Mouse (Mus musculus) CD8-positive naive resting alpha-beta T cell, adult 2 months (primary cell): Measurements from ENCODE around the gene Rgl1.
A peak's percentile ranks its signal among the peaks of the same experiment; 100 is the strongest.

Source experiments
- DNase-seq, 2 experiments: peaks; one replicate each; pipeline ENCODE4 v3.0.0; 2022; ENCODE audit warnings: low read depth in 2 of 2, low spot score in 2 of 2

Rgl1 gene

DNA sequence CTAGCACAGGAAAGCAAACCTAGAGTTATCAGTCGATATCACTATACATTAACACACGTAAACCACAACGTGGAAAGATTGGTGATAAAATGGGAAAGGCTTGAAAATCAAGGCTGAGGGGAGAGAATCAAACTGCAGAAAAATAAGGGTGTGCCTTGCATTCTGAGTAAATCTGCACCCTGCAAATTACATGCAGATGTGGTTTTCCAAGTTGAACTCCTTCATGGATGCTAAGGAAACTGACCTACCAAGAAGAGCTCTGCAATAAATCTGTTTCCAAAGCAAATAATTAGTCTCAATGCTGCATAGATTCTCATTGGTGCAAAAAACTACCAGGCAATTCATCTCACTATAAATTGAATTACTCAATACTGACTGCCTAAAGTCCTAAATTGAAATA lies 178.7 kb downstream of the Rgl1 start:
- no peak for DNase-seq

DNA sequence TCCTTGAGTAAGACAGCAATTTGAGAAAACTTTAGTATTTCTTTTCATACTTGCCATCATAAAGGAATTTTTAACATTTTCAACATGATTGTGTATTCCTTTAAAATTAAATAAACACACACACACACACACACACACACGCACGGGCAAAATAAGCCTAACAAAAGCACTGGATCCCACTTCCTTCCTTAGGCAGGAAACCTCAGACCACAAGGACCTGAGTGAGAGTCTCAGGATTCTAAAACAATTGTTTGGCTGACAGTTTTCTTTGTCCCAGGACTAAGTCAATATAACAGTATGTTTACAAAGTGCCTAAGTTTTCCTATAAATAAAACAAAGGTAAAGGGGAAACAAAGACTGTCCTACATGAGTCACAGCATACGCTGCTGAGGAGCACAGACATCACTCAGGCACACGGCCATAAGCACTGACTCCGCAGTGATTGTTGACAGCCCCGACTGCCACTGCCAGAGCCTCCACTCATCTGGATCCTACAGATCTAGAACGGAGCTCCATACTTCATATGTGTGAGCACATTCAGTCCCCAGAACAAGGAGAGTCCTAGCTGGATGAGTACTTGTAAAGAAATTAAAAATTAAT lies 180.7 kb downstream of the Rgl1 start:
- DNase-seq = peak in 1 of 2 experiments; percentile 35

DNA sequence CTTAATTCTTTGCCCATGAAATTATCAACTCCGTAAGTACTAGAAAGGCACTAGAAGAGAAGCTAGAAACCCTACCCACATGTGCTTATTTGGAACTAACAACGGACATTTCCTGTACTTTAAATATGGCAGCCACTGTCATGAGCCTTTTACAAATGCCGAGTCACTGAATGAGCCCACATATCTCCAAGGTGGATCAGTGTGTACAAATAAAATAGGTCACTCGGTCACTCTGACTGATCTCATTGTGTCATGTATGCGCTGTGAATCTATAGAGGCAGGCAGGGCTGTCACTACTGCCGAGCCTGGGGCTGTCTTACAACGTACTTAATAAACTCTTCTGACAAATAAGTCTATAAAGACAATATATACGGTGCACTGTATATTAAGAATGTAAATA lies 181.2 kb downstream of the Rgl1 start:
- DNase-seq = no peak

GRCm38 (mm10) chr1:152581127-152581905 lies 184.8 kb downstream of the Rgl1 start:
- DNase-seq = no peak

- no peak for DNase-seq
Observed at GRCm38 (mm10) chr1:152578944-152579343, 187.2 kb downstream of the Rgl1 start.

- no peak for DNase-seq
Observed at GRCm38 (mm10) chr1:152578108-152578721, 187.9 kb downstream of the Rgl1 start.

- DNase-seq = no peak
Observed at GRCm38 (mm10) chr1:152576614-152577144, 189.5 kb downstream of the Rgl1 start.

GRCm38 (mm10) chr1:152575096-152575495 lies 191.1 kb downstream of the Rgl1 start:
- no peak for DNase-seq

DNA sequence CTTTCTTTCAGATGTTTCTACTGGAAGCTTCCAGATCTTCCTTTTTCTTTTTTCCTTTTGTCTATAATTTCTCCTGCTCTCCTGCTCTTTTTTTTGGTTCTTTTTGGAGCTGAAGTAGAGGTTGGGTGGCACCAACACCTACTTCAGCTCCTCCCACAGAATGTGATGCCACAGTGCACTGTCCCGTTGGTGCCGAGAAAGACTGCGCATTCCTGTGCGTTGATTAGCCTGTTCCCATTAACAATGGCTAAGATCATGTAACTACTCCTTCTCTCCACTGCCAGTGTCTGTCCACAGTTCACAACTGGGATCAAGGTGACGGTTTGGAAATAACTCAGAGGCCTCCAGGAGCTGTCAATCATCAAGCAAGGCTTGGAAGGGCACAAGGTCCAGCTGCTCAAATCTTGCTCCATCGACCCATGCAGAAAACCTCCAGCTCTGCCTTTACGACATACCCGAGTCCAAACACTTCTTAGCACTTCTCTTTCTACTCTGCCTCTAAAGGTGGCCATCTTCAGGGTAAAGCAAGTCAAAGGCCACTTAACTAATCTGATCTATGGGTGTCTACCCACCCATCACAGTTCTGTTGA lies 192.6 kb downstream of the Rgl1 start:
- DNase-seq = no peak

DNA sequence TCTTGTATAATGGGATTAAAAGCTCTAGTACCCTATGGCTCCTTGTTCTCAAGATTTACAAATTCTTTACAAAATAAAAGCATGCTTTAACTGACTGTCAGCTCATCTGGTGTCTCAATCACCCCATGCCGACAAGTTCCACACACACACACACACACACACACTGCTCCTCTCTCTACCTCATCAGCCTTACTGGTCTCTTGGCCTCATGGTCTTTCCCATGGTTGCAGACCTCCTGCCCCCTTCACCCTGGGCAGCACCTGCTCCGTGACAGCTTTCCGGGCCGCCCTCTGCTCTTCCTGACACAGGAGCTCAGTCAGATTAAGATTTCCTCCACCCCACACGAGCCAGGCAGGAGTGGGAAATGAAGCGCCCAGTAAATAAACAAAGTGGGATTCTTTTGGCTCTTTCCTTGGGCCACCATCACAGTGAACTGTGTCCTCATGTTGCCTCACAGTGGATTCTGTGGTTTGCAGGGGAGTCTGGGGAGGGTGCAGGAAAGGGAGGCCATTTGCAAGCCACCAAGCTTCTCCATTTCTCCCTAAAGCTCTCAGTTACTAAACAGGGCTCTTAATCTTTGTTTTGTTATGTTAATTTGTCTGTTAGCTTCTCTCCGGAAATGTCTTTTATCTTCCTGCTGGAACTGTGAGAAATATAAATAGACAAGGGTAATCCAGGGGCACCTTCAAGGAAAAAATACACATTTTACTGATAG lies 193.2 kb downstream of the Rgl1 start:
- DNase-seq = no peak

GRCm38 (mm10) chr1:152571340-152571739 lies 194.8 kb downstream of the Rgl1 start:
- no peak for DNase-seq

DNA sequence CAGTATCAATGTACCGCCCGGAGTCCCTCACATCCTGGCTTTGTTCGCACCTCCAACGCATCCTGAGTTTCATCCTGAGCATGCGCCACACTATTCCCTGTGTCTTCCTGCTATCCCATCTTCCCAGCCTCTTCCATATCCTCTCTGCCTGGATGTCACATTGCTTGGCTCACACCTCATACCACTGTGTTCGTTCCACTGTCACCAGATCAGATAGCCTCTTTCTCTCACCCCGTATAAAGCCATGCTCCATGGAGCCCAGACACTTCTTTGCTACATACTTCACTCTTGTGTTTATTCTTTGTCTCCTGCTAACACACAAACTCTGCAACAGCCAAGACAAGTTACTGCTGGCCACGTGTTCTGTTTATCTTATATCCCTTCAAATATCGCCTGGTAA lies 195.5 kb downstream of the Rgl1 start:
- no peak for DNase-seq

- no peak for DNase-seq
Observed at GRCm38 (mm10) chr1:152563282-152563681, 202.9 kb downstream of the Rgl1 start.

DNA sequence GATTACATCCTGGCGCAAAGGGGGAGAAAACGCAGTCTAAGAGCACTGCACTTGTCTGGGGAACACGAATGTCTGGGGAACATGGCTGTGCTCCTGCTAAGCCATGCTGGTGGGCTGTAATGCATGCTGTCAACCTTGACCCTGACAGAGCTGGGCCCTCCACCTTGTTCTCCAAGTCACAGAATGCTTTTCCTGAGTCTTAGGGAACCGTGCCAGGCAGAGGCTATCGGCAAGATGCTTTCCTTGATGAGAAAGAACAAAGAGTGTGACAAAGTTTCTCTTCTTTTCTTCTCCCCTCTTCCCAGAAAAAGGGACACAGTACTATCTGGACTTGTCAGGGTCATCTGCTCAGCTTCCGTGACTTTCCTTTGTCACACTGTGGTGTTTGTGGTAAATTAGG lies 203.3 kb downstream of the Rgl1 start:
- DNase-seq = no peak

DNA sequence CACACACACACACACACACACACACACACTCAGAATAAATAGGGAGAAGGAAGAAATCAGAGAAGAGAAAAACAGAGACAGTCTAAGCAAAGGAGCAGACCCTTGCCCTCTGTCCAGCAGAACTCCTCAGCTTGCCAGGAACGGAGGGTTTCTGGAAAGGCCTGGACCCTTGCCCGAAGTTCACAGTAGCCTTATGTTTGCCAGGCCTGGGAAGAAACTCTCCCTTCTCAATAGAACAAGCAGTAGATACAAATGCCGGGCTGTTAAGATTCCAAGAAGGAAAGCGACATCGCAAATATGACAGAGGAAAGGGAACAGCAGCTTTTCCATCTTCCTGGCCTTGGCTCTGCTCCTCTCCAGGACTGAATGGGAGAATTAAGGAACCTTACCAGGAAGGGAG lies 205.7 kb downstream of the Rgl1 start:
- DNase-seq = no peak

DNA sequence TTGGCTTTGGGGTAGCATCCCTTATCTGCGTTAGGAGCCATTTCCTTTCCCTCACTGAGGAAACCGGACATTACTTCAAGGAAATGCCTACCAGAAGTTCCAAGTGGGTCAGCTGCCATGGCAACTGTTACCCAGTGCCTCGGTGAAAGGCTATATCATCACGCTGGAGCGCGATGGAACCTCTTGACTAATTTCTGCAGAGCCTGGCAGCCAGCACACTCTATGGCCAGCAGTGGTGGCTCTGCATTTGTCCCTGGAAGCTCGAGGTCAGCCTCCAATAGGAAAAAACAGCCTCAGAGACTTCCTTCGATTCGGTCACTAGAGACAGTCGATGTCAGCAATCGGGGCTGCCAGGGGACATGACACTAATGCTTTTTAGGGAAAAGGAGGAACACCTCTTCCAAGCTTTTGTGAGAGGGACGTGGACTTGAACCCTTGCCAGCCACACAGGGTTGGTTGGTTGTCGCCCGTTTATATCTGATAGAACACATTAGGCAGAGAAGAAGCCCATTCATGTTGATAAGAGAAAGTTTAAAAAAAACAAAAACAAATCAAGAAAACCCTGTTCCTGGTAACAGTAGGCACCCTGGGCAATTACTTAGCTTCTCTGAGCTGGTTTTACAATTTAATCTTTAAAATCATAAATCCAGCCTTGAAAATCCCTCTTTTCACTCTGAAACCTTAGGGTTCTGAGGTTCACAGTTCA lies 209.4 kb downstream of the Rgl1 start:
- DNase-seq = no peak

DNA sequence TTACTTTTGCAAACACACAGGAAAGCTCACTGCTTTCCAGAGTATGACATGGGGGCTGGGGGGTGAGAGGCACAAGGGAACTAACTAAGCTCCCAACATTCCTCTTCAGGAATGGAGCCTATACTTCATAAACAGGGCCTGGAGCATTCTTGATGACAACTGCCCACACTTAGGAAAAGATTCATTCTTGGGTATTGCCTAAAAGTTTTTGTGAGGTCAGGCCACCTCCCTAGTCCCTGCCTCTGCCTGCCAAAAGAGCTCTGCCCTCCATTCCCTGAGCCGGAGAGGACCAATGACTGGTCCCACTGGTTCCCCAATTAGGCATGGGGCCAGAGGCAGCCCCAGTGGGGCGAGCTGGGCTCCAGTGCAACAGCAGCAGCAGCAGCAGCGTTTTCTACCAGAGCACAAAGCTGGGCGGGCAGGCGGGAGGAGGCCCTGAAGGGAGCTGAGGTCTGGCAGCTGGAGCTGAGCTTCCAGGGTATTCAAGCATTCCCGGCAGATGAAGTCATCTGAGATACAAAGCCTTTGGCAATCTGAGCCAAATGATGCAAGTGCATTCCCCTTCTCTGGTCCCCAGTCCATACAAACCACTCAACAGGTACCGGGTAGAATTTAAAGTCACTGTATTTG lies 210.1 kb downstream of the Rgl1 start:
- no peak for DNase-seq

DNA sequence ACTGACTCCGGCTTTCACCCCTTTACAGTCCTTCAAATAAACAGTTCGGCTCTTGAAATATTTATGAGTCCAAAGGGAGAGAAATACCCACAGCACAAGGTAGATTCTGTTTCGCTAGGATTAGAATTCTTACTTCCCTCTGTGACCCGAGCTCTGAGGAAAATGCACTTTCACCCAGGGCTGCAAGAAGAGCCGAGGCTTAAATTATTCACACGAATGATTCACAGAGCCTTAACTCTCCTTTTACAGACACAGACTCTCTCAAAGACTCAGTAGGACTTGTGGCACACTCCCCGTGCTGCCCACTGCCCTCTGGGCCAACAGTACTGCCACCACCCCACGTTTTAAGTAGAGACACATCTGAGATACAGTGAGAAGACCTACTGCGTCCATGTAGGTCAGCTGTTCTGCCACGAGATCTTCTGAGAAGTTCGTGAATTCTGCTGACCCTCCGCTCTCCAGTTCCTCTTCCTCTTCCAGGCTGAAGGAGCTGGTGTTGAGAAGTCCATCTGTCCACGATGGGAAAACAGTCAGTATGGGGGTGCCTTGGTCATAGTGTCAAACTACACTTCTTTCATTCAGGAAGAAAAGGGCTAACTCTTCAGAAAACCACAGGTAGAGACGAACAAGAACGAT lies 212.1 kb downstream of the Rgl1 start:
- DNase-seq = no peak

DNA sequence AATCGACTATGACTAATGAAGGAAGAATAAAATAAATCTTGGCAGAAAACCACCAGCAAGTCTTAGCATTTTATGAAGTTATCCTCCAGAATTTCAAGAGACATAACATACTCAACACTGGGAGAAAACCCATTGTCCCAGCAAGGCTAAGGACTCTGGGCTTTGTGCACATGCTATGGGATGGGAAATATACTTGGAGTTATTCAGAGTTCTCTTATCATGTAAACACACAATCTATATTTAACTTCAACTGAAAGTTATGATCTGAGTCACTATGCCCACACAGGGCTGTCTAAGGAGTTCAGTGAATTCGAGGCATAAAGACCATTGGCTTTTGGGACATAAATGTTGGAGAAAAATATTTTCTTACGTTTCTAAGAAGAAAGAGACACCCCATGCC lies 215.2 kb downstream of the Rgl1 start:
- DNase-seq = no peak

DNA sequence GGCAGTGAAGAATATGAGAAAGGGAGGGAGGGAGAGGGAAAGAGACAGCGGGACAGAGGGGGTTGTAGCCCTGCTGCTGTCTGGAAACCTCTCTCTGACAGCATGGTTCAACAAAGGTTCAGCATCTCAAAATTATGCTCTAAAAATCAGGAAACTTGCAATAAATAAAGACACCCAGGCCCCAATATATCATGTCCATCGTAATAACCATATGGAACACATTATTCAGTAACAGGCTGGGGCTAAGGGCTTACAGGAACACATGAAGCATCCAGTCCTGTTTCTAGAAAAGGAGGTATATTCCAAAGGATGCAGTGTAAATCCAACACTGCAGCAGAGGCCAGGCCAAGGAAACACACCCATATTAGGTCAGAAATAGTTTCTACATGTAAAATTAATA lies 215.6 kb downstream of the Rgl1 start:
- no peak for DNase-seq
